Mouse (Mus musculus): ENCODE results near the gene Lbx2. TPM values are rescaled to one million over a fixed set of nuclear protein-coding genes. Genes with fewer than 3 reads are reported as not detected.
A peak's percentile ranks its signal among the peaks of the same experiment; 100 is the strongest.

Lbx2 gene
- polyA plus RNA-seq, 1 experiment from 2014 or later = not detected

MicroRNA genes within 50 kb of the gene (microRNA counts, 519-probe panel; counts per million panel counts)
- 209 counts per million, percentile 61 among the panel's probes with 10 or more counts for microRNA mmu-miR-3470a+mmu-miR-3470b

Small RNA genes within 50 kb of the gene (microRNA-seq; reads per million reads assigned to microRNA genes)
- gene Mir3470a (not detected), gene Mir7040 (not detected)

Other genes with a start within 250 kb of the Lbx2 start
- 0.52 and 0.78 TPM in 2 replicates for gene Sema4f, start 146.6 kb upstream of the Lbx2 start, polyA plus RNA-seq (2015; fragmentation: Nextera tagmentation; extraction: Ambion mirVana)
- 1.5 and 1.7 TPM in 2 replicates for gene M1ap, start 139.5 kb upstream of the Lbx2 start, polyA plus RNA-seq (2015; fragmentation: Nextera tagmentation; extraction: Ambion mirVana)
- 7.6 and 9.3 TPM in 2 replicates for gene Dok1, start 52.9 kb upstream of the Lbx2 start, polyA plus RNA-seq (2015; fragmentation: Nextera tagmentation; extraction: Ambion mirVana)
- 6.9 and 7.1 TPM in 2 replicates for gene Loxl3, start 52.2 kb upstream of the Lbx2 start, polyA plus RNA-seq (2015; fragmentation: Nextera tagmentation; extraction: Ambion mirVana)
- 120 and 123 TPM in 2 replicates for gene Aup1, start 31.8 kb upstream of the Lbx2 start, polyA plus RNA-seq (2015; fragmentation: Nextera tagmentation; extraction: Ambion mirVana)
- gene Htra2, start 31.1 kb upstream of the Lbx2 start, polyA plus RNA-seq (2015; fragmentation: Nextera tagmentation; extraction: Ambion mirVana) = 80.2 and 94.2 TPM in 2 replicates
- gene Dqx1, start 28.5 kb upstream of the Lbx2 start, polyA plus RNA-seq (2015; fragmentation: Nextera tagmentation; extraction: Ambion mirVana) = 0.41 and 0.62 TPM in 2 replicates
- 0.23 and 1.0 TPM in 2 replicates for gene Tlx2, start 16.1 kb upstream of the Lbx2 start, polyA plus RNA-seq (2015; fragmentation: Nextera tagmentation; extraction: Ambion mirVana)
- 14.8 and 19.5 TPM in 2 replicates for gene Pcgf1, start 8.5 kb upstream of the Lbx2 start, polyA plus RNA-seq (2015; fragmentation: Nextera tagmentation; extraction: Ambion mirVana)
- 1.5 and 1.7 TPM in 2 replicates for gene Ccdc142, start 15.2 kb downstream of the Lbx2 start, polyA plus RNA-seq (2015; fragmentation: Nextera tagmentation; extraction: Ambion mirVana)
- 1.6 TPM in 2 replicates for gene Gm42688, start 15.2 kb downstream of the Lbx2 start, polyA plus RNA-seq (2015; fragmentation: Nextera tagmentation; extraction: Ambion mirVana)
- gene Mrpl53, start 22.7 kb downstream of the Lbx2 start, polyA plus RNA-seq (2015; fragmentation: Nextera tagmentation; extraction: Ambion mirVana) = 134 and 176 TPM in 2 replicates
- gene Mogs, start 29.1 kb downstream of the Lbx2 start, polyA plus RNA-seq (2015; fragmentation: Nextera tagmentation; extraction: Ambion mirVana) = 18.5 and 22.0 TPM in 2 replicates
- gene Wbp1, start 35.2 kb downstream of the Lbx2 start, polyA plus RNA-seq (2015; fragmentation: Nextera tagmentation; extraction: Ambion mirVana) = 88.8 and 99.2 TPM in 2 replicates
- 8.2 and 8.7 TPM in 2 replicates for gene Ino80b, start 39.1 kb downstream of the Lbx2 start, polyA plus RNA-seq (2015; fragmentation: Nextera tagmentation; extraction: Ambion mirVana)
- 19.5 and 21.6 TPM in 2 replicates for gene Rtkn, start 49.1 kb downstream of the Lbx2 start, polyA plus RNA-seq (2015; fragmentation: Nextera tagmentation; extraction: Ambion mirVana)
- gene Wdr54, start 70.0 kb downstream of the Lbx2 start, polyA plus RNA-seq (2015; fragmentation: Nextera tagmentation; extraction: Ambion mirVana) = 7.0 and 7.5 TPM in 2 replicates
- gene 1700003E16Rik, start 70.0 kb downstream of the Lbx2 start, polyA plus RNA-seq (2015; fragmentation: Nextera tagmentation; extraction: Ambion mirVana) = 0.55 and 0.64 TPM in 2 replicates
- 62.3 and 65.9 TPM in 2 replicates for gene Dctn1, start 79.6 kb downstream of the Lbx2 start, polyA plus RNA-seq (2015; fragmentation: Nextera tagmentation; extraction: Ambion mirVana)
- gene Slc4a5, start 133.5 kb downstream of the Lbx2 start, polyA plus RNA-seq (2015; fragmentation: Nextera tagmentation; extraction: Ambion mirVana) = 0.11 and 0.37 TPM in 2 replicates
- 27.6 and 30.9 TPM in 2 replicates for gene Mthfd2, start 239.5 kb downstream of the Lbx2 start, polyA plus RNA-seq (2015; fragmentation: Nextera tagmentation; extraction: Ambion mirVana)
- 30.4 and 30.7 TPM in 2 replicates for gene Mob1a, start 239.6 kb downstream of the Lbx2 start, polyA plus RNA-seq (2015; fragmentation: Nextera tagmentation; extraction: Ambion mirVana)